Mouse (Mus musculus) lung, adult 2 months (tissue): ENCODE data around the gene Setd3.

Experiments
- CTCF ChIP-seq: fragments of 200-500 bp; IDR thresholded peaks from 2 replicates; pipeline ENCODE4 v1.5.1; 2011; ENCODE audit warnings: mild to moderate bottlenecking, low read length, control low read depth; ENCODE audit not compliant: insufficient read depth
- POLR2A ChIP-seq: fragments of 200-500 bp; IDR thresholded peaks from 2 replicates; pipeline ENCODE4 v1.6.1; 2011; ENCODE audit warnings: low read depth, mild to moderate bottlenecking, control low read depth, low read length, borderline replicate concordance; ENCODE audit errors: extremely low read depth

GRCm38 (mm10) chr12:108217572-108217971, 38.5 kb upstream of the Setd3 start:
- TF ChIP-seq CTCF, result peak; percentile 84
- TF ChIP-seq POLR2A, result no peak
